Mouse (Mus musculus) hindbrain, embryonic 10.5 days (tissue): ENCODE measurements around the gene Hesx1. TPM values are rescaled to one million over a fixed set of nuclear protein-coding genes. Genes with fewer than 3 reads are reported as not detected.

ENCODE experiments used
- DNase-seq: peaks from one replicate; pipeline ENCODE4 v3.0.0-alpha.2; 2017; ENCODE audit warnings: low spot score
- H3K27ac ChIP-seq: fragments of 300-500 bp; sonication (generic); 2 replicates; pipeline ENCODE4 v1.5.1; 2016; ENCODE audit warnings: mild to moderate bottlenecking, moderate library complexity
- H3K27me3 ChIP-seq: fragments of 300-500 bp; sonication (generic); 2 replicates; pipeline ENCODE4 v1.6.1; 2016; ENCODE audit warnings: mild to moderate bottlenecking; ENCODE audit not compliant: poor library complexity, insufficient read depth, severe bottlenecking
- H3K36me3 ChIP-seq: fragments of 300-500 bp; sonication (generic); 2 replicates; pipeline ENCODE4 v1.6.1; 2016; ENCODE audit warnings: mild to moderate bottlenecking, moderate library complexity
- H3K4me1 ChIP-seq: fragments of 300-500 bp; sonication (generic); replicated peaks from 2 replicates; pipeline ENCODE4 v1.6.1; 2016; ENCODE audit warnings: mild to moderate bottlenecking
- H3K4me3 ChIP-seq: fragments of 300-500 bp; sonication (generic); 2 replicates; pipeline ENCODE4 v1.5.1; 2016; ENCODE audit warnings: mild to moderate bottlenecking, moderate library complexity
- H3K9me3 ChIP-seq: fragments of 300-500 bp; sonication (generic); 2 replicates; pipeline ENCODE4 v1.6.1; 2016; ENCODE audit warnings: mild to moderate bottlenecking, moderate library complexity
- WGBS: fragments of 180-500 bp; shearing (Covaris S2); methylation state at CpG from one replicate; pipeline ENCODE4 v1.1.7; 2016; 5-methylcytosine and 5-hydroxymethylcytosine counted together
- polyA plus RNA-seq: library from polyadenylated mRNA; unstranded; fragments of >200 nt; fragmentation: Nextera tagmentation; extraction: Ambion mirVana; gene quantifications from 2 replicates; pipeline ENCODE4 v1.2.1, GENCODE M21; 2016

The Hesx1 gene
- polyA plus RNA-seq, 1 experiment from 2014 or later: 0.42 TPM

GRCm38 (mm10) chr14:27048231-27048956 lies 54.2 kb downstream of the Hesx1 start:
- Histone ChIP-seq H3K4me1 (peaks cover 97% of the 10 kb centered on the region), H3K9me3 (no peaks in the 10 kb centered on the region), H3K36me3 (no peaks in the 10 kb centered on the region), H3K4me3 (peak overlapping the region; percentile 20; the same call in 1 of the 2 replicates), H3K27me3 (peaks cover 21% of the 10 kb centered on the region; the same call in 1 of the 2 replicates), H3K27ac (peak overlapping the region; percentile 88)
- peak; percentile 27 for DNase-seq
- 20% methylated on average over 8 of the region's 8 CpGs for WGBS

DNA sequence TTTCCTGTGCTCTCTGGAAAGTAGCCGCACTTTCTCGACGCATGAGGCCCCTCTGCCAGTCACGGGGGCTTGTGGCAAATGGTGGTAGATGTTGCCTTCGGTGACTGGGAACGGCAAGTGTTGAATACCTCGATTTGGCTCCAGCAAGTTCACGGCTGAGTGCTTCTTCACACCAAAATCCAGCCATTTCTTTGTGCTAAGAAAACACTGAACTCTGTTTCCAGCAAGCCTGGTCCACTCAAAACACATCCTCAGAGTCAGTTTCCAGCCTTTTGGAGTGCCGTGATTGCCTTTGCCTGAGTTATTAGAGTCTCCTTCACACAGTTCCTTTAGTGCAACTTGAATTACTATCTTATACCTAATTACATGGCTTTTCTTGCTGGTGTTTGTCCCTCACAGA lies 55.8 kb downstream of the Hesx1 start:
- H3K9me3 ChIP-seq: no peaks in the 10 kb centered on the region
- WGBS: 17% methylated on average over 9 of the region's 9 CpGs
- peak overlapping the region; percentile 33 for H3K4me3 ChIP-seq
- H3K27me3 ChIP-seq: peaks cover 27% of the 10 kb centered on the region
- H3K36me3 ChIP-seq: 0 out of 2 replicates have a peak, but pooled peaks cover 5% of the 10 kb centered on the region
- DNase-seq: peak; percentile 41
- peak overlapping the region; percentile 88 for H3K27ac ChIP-seq
- H3K4me1 ChIP-seq: peaks cover 85% of the 10 kb centered on the region

- H3K36me3 ChIP-seq: 0 out of 2 replicates have a peak, but pooled peaks cover 8% of the 10 kb centered on the region
- peaks cover 80% of the 10 kb centered on the region for H3K4me1 ChIP-seq
- DNase-seq: peak; percentile 82
- H3K27me3 ChIP-seq: peaks cover 32% of the 10 kb centered on the region
- H3K4me3 ChIP-seq: peak overlapping the region; percentile 33
- peak overlapping the region; percentile 88 for H3K27ac ChIP-seq
- 12% methylated on average over 18 of the region's 18 CpGs for WGBS
- no peaks in the 10 kb centered on the region for H3K9me3 ChIP-seq
Observed at GRCm38 (mm10) chr14:27050560-27051510, 56.6 kb downstream of the Hesx1 start.

DNA sequence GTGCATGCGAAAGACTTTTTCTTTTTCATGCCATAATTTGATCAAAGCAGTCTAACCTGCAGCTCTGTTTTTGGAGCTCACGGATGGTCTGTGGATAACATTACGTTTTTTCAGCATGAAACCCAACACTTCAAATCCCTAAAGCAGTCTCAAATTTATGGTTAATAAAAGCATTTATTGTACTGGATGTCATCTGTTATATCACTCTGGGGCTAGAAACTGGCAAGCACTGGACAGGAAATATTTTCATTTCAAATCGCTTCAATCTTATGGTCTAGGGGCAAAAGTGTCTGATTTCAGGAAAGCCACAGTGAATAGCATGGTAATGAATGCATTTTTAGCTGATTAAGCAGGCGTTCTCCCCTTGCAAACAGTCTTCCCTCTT lies 57.3 kb downstream of the Hesx1 start:
- Histone ChIP-seq H3K36me3 (0 out of 2 replicates have a peak, but pooled peaks cover 8% of the 10 kb centered on the region), H3K27ac (peak overlapping the region; percentile 88), H3K4me3 (peak overlapping the region; percentile 33), H3K9me3 (no peaks in the 10 kb centered on the region), H3K4me1 (peaks cover 80% of the 10 kb centered on the region), H3K27me3 (peaks cover 32% of the 10 kb centered on the region)
- no peak for DNase-seq
- 46% methylated on average over 5 of the region's 5 CpGs for WGBS

Other genes starting within 250 kb of the Hesx1 start
- gene Asb14, start 99.9 kb upstream of the Hesx1 start, polyA plus RNA-seq: not detected in 2 replicates
- 26.6 and 29.8 TPM in 2 replicates for gene Appl1, start 23.2 kb upstream of the Hesx1 start, polyA plus RNA-seq
- gene Il17rd, start 44.5 kb downstream of the Hesx1 start, polyA plus RNA-seq: 4.0 and 6.5 TPM in 2 replicates
- 2.5 and 3.6 TPM in 2 replicates for gene Arhgef3, start 120.5 kb downstream of the Hesx1 start, polyA plus RNA-seq